Mouse (Mus musculus) embryonic stem cell, embryonic (primary cell): ENCODE measurements at regions not wholly inside any gene's neighbourhood (a gene's known extent, or its start where the extent isn't known, plus 50 kb on each side); places are given as distances from the start of the nearest gene placed in this dataset.

Experiments used
- CTCF ChIA-PET, 4 experiments: fragments of 300-600 bp in 2 of 4; fragments of 350-600 bp in 2 of 4; sonication (Branson Sonifier 250); formaldehyde crosslinking; loops; one replicate each; lab custom pipeline; 2022; ENCODE audit warnings: inconsistent platforms in 2 of 4; lab: Charles Lee
- POLR2A ChIA-PET, 4 experiments: fragments of 300-600 bp in 2 of 4; fragments of 350-600 bp in 2 of 4; sonication (Branson Sonifier 250); formaldehyde crosslinking; loops; one replicate each; lab custom pipeline; 2022; ENCODE audit warnings: antibody characterized with exemption in 4 of 4, inconsistent platforms in 1 of 4; lab: Charles Lee

GRCm38 (mm10) chr6:19214700-19215099, 348.6 kb downstream of the Ankrd7 start:
- POLR2A ChIA-PET: no interaction called here
- CTCF ChIA-PET: no interaction called here

DNA sequence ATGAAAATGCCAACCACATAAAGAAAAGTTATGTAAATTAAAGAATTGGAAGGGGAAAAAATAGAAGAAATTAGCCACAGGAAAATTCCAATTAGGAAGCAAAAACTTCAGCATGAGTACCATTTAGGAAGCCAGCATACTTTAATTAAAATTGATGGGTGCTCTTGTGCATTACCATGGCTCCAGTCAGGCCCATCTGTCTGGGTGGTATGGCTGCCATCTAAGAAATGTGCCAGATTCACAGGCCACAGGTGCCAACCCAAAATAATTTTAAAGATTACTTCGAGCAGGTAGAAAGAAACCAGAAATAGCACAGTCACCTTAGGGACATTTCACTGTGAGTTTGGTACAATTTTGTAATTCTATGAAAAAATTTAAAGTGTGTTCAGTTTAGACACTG, 349.0 kb downstream of the Ankrd7 start:
- ChIA-PET CTCF (no interaction called here), POLR2A (no interaction called here)

- ChIA-PET CTCF (no interaction called here), POLR2A (interaction anchor here in 1 of 4 experiments (1.0 kb wide), 1 partner anchor 30 kb away, joined by 3 read pairs; no protein-coding TSS in a partner anchor)
Measured at GRCm38 (mm10) chr6:19264075-19264819, 398.1 kb downstream of the Ankrd7 start.

GRCm38 (mm10) chr6:19273207-19273606, 407.1 kb downstream of the Ankrd7 start:
- POLR2A ChIA-PET: no interaction called here
- CTCF ChIA-PET: no interaction called here

GRCm38 (mm10) chr6:19282682-19283333, 416.7 kb downstream of the Ankrd7 start:
- ChIA-PET POLR2A (interaction anchor here in 1 of 4 experiments (0.5 kb wide), 1 partner anchor 223 kb away, joined by 3 read pairs; no protein-coding TSS in a partner anchor), CTCF (no interaction called here)

- CTCF ChIA-PET: no interaction called here
Measured at GRCm38 (mm10) chr6:19332659-19333058, 466.5 kb downstream of the Ankrd7 start.

GRCm38 (mm10) chr6:19335653-19336052, 469.5 kb downstream of the Ankrd7 start:
- CTCF ChIA-PET: no interaction called here

More at GRCm38 (mm10) chr6:19332659-19333058, 466.5 kb downstream of the Ankrd7 start:
- POLR2A ChIA-PET: no interaction called here

GRCm38 (mm10) chr6:19338470-19338869, 472.4 kb downstream of the Ankrd7 start:
- POLR2A ChIA-PET: no interaction called here
- CTCF ChIA-PET: no interaction called here

More at GRCm38 (mm10) chr6:19335653-19336052, 469.5 kb downstream of the Ankrd7 start:
- POLR2A ChIA-PET: no interaction called here
